Mouse (Mus musculus) CD8-positive naive resting alpha-beta T cell, adult 2 months (primary cell): ENCODE data around the gene Cdc42ep3.

ENCODE experiments used
- DNase-seq, 2 experiments: peaks; one replicate each; pipeline ENCODE4 v3.0.0; 2022; ENCODE audit warnings: low read depth in 2 of 2, low spot score in 2 of 2

Cdc42ep3 gene

GRCm38 (mm10) chr17:79354444-79355270 is at the start of gene Cdc42ep3:
Gene Cdc42ep3, minus strand, starts transcription at chr17:79355091.
- peak; percentile 49 to 58 for DNase-seq

GRCm38 (mm10) chr17:79400356-79400755 is 45.5 kb upstream of the Cdc42ep3 start:
- no peak for DNase-seq

GRCm38 (mm10) chr17:79398416-79398815 is 43.5 kb upstream of the Cdc42ep3 start:
- no peak for DNase-seq

- DNase-seq: no peak
These were observed 39.9 kb upstream of the Cdc42ep3 start for GRCm38 (mm10) chr17:79394799-79395198.

GRCm38 (mm10) chr17:79393886-79394285 is 39.0 kb upstream of the Cdc42ep3 start:
- no peak for DNase-seq

DNA sequence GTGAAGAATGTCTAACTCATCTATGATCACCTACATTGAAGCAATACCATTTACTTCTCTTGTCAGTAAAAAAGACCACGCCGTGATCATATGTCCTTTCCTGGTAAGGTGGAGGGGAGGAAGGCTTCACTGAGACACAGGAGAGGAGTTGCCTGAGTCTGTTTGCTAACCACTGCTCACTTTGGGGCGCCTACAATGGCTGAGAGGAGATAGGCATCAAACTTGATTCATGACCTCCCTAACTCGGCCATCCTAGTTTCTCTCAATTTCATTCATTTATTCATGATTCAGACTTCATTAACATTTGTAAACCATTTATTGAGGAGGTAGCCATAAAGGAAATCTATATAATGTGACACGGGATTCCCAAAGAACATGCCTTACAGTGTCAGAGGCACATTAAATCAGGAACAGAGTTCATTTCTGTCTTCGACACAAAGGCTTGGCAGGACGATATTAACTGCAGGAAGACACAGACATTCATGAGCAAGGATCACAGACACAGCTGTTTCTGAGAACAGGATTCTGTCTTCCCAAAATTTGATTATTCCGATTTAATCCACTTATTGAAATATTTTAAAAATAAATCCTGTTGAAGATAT is 32.7 kb upstream of the Cdc42ep3 start:
- no peak for DNase-seq

- DNase-seq: no peak
These were observed 26.6 kb upstream of the Cdc42ep3 start for GRCm38 (mm10) chr17:79381485-79381884.

GRCm38 (mm10) chr17:79379191-79379590 is 24.3 kb upstream of the Cdc42ep3 start:
- DNase-seq: no peak

DNA sequence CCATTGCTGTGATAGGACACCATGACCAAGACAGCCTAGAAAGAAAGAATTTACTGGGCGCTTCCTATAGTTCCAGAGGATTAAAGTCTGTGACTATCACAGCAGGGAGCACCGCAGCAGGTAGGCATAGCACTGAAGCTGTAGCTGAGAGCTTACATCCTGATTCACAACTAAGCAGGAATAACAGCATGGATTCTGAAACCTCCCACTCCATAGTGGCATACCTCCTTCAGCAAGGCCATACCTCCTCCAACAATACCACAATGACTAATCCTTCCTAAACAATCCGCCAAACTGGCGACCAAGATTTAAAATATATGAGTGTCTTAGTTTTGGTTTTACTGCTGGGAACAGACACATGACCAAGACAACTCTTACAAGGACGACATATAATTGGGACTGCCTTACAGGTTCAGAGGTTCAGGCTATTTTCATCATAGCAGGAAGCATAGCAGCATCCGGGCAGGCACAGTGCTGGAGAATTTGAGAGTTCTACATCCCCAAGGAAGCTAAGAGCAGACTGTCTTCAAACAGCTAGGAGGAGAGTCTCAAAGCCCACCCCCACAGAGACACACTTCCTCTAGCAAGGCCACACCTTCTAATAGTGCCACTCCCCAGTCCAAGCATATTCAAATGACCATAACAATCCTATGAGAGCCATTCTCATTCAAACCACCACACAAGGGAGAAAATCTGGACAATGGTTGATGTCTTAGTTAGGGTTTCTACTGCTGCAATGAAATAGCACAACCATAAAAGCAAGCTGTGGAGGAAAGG is 21.7 kb upstream of the Cdc42ep3 start:
- no peak for DNase-seq

- DNase-seq: no peak
These were observed 18.1 kb upstream of the Cdc42ep3 start for GRCm38 (mm10) chr17:79372973-79373372.

- DNase-seq: no peak
These were observed 10.0 kb upstream of the Cdc42ep3 start for GRCm38 (mm10) chr17:79364749-79365450.

DNA sequence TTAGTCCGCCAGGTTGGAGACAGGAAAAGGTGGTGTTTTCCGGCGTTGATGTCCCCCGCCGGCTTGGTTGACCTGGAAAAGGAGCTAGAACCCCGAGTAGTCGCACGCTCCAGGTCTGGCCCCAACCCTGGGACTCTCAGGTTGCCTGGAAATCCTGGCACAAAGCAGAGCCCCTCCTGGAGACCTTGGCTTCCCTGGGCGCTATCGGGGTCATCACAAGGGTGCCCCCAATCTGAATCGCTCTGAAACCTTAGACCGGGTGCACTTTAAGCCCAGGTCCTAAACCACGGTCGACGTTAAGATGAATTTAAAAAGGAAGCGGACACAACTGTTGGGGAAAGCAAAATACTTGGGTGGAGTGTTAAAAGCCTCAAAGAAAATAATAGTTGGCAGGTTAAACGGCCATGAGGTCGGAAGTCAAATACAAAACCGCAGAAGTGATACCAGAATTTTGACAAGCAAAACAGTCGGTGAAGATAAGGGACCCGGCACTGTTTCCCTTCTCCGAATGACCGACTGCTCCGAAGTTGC is 1.2 kb upstream of the Cdc42ep3 start:
- peak in 1 of 2 experiments; percentile 9 for DNase-seq

GRCm38 (mm10) chr17:79355271-79355991 is 540 bp upstream of the Cdc42ep3 start:
- DNase-seq: peak; percentile 43 to 61

- DNase-seq: no peak
These were observed 782 bp downstream of the Cdc42ep3 start for GRCm38 (mm10) chr17:79354174-79354443.

DNA sequence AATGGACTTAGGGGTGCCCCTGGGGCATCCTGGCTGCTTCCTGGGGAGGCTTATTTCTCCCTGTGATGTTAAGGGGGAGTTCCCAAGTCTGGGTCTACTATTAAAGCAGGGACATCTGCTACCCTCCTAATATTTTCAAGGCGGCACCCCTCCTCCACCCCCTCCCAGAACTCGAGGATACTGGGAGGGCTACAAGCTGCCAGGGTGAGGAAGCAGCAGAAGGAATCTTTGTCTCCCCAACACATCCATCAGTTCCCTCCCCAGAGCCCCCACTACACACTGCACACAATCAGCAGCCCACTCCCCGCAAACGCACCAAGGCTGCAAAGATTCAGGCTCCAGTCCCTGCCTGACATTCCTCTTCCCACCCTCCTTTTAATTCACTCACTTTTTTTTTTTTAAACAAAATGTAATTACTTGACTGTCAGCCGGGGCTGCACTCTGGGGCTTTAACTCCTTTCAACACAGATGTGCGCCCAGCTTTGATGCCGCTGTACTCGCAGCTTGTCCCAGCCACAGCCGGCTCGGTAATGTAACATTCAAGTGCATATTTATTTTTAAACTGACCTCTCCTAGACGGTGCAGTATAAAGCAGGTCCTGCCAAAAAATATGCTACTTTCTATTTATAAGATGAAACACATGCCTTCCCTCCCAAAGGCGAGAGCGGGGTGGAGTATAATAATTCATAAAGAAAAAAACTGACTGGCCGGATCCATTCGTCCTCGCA is 1.3 kb downstream of the Cdc42ep3 start:
- no peak for DNase-seq

GRCm38 (mm10) chr17:79350751-79351191 is 4.1 kb downstream of the Cdc42ep3 start:
- DNase-seq: no peak

- DNase-seq: no peak
These were observed 5.5 kb downstream of the Cdc42ep3 start for GRCm38 (mm10) chr17:79349371-79349770.

GRCm38 (mm10) chr17:79347920-79348589 is 6.8 kb downstream of the Cdc42ep3 start:
- DNase-seq: peak; percentile 21 to 37

DNA sequence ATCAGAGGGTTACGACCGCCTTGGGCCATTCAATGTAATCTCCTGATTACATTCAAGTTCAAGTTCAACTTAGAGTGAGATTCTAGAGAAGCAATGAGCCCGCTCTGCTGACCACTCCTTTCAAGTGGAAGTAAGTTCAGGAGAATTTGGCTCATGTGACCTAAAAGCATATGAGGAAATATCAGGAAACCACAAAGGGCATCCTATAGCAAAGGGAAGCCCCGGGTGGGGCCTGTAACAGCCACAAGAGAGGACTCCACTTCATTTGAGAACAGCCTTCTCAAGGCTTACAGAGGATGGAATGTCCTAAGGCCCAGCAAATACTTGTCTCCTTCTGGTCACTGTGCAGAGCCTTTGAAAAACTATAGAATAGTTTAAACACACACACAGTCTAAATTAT is 7.6 kb downstream of the Cdc42ep3 start:
- no peak for DNase-seq
